22 mouse cellular contexts compared by ENCODE assay signal in the genomic region with DNA sequence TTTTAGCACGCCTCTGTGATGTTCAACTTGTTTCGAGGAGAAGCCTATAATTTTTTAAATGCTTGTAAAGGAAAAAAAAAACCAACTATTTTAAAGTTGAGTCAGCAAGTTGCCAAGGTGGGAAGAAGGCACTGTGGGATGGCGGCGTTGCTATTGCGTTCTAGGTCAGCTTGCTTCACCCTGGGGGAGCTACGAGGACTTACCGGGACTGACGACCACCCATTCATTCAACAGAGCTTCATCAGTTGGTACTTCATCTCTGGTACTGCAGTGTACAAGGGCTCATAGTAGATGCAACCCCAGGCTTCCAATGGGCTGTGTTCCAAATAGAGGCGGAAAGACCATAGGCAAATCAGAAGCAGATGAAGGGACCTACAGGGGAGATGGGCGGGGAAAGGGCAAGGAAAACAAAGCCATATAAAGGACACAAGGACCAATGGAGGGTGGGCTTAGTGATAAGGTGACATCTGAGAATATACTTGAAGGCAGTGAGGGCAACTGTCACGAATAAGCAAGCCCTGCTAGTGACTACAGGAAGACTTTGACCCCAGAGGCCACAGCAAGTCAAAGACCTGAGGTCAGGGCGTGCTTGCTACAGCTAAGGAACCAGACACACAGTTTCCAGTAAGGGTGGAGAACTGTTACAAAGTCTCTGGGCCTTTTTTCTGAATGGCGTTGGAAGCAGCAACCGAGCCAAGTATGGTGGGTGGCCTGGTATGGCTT.
"Had no signal": no experiment of that assay in that cellular context is flagged by ENCODE, and none has a peak within 500 bp of the region (broad histone marks: within the 10 kb centered on the region; RNA-seq: fewer than 3 reads in every experiment).

No protein-coding gene starts in this region.

- H3K4me2 ChIP-seq: kidney, embryonic 15.5 days; liver, embryonic 12.5 days; liver, embryonic 15.5 days; lung, embryonic 15.5 days; midbrain, embryonic 13.5 days; neural tube, embryonic 13.5 days had no signal

- H3K27ac ChIP-seq: kidney, embryonic 15.5 days; left cerebral cortex, adult 2 months; liver, embryonic 12.5 days; liver, embryonic 15.5 days; lung, embryonic 15.5 days; midbrain, embryonic 10.5 days; midbrain, embryonic 13.5 days; neural tube, embryonic 13.5 days had no signal

- ATAC-seq: liver, embryonic 12.5 days; midbrain, embryonic 13.5 days; midbrain, embryonic 16.5 days had no signal

- H3K9ac ChIP-seq: kidney, embryonic 15.5 days; liver, embryonic 12.5 days; liver, embryonic 15.5 days; lung, embryonic 15.5 days; midbrain, embryonic 13.5 days; neural tube, embryonic 13.5 days had no signal

- H3K36me3 ChIP-seq: kidney, embryonic 15.5 days; liver, embryonic 12.5 days; liver, embryonic 15.5 days; lung, embryonic 15.5 days; midbrain, embryonic 10.5 days; midbrain, embryonic 13.5 days; neural tube, embryonic 13.5 days had no signal

- H3K9me3 ChIP-seq: kidney, embryonic 15.5 days; liver, embryonic 12.5 days; liver, embryonic 15.5 days; lung, embryonic 15.5 days; midbrain, embryonic 10.5 days; midbrain, embryonic 13.5 days; neural tube, embryonic 13.5 days had no signal

- H3K4me3 ChIP-seq: kidney, embryonic 15.5 days; left cerebral cortex, adult 2 months; liver, embryonic 12.5 days; liver, embryonic 15.5 days; lung, embryonic 15.5 days; megakaryocyte, embryonic 14.5 days; midbrain, embryonic 10.5 days; midbrain, embryonic 13.5 days; myocyte; neural tube, embryonic 13.5 days had no signal

- H3K27me3 ChIP-seq: kidney, embryonic 15.5 days; liver, embryonic 12.5 days; liver, embryonic 15.5 days; lung, embryonic 15.5 days; megakaryocyte, embryonic 14.5 days; midbrain, embryonic 13.5 days; neural tube, embryonic 13.5 days had no signal

- H3K4me1 ChIP-seq: lung, embryonic 15.5 days; midbrain, embryonic 10.5 days; midbrain, embryonic 13.5 days; neural tube, embryonic 13.5 days had no signal

- DNase-seq: kidney, adult 8-10 months; kidney, postnatal 10 days; kidney, postnatal 36 days; layer of hippocampus, postnatal 36 days; lung, adult 18-20 months; lung, postnatal 10 days; lung, postnatal 36 days; retina, postnatal 1 day; right cerebral cortex, postnatal 25 days; thymus, adult 18-20 months; thymus, postnatal 36 days had no signal
